Mouse (Mus musculus) embryonic facial prominence, embryonic 12.5 days (tissue): ENCODE data around the gene Olfr1178. TPM values are rescaled to one million over a fixed set of nuclear protein-coding genes. Genes with fewer than 3 reads are reported as not detected.

ENCODE experiments used
- ATAC-seq: fragments of 200-750 bp; cut with Nextera tagmentation; 2 replicates; pipeline ENCODE4 v1.8.0; 2017; ENCODE audit not compliant: insufficient number of reproducible peaks, insufficient read depth, low FRiP score, low TSS enrichment
- H3K27ac ChIP-seq: fragments of 300-500 bp; sonication (generic); 2 replicates; pipeline ENCODE4 v1.5.1; 2016; ENCODE audit warnings: mild to moderate bottlenecking
- H3K27me3 ChIP-seq: fragments of 300-500 bp; sonication (generic); 2 replicates; pipeline ENCODE4 v1.6.1; 2016; ENCODE audit warnings: mild to moderate bottlenecking, moderate library complexity
- H3K36me3 ChIP-seq: fragments of 300-500 bp; sonication (generic); 2 replicates; pipeline ENCODE4 v1.6.1; 2016; ENCODE audit warnings: mild to moderate bottlenecking
- H3K4me1 ChIP-seq: fragments of 300-500 bp; sonication (generic); 2 replicates; pipeline ENCODE4 v1.6.1; 2016
- H3K4me2 ChIP-seq: fragments of 300-500 bp; sonication (generic); replicated peaks from 2 replicates; pipeline ENCODE4 v1.6.1; 2016; ENCODE audit warnings: mild to moderate bottlenecking, moderate library complexity
- H3K4me3 ChIP-seq: fragments of 300-500 bp; sonication (generic); 2 replicates; pipeline ENCODE4 v1.5.1; 2016; ENCODE audit warnings: mild to moderate bottlenecking
- H3K9ac ChIP-seq: fragments of 300-500 bp; sonication (generic); 2 replicates; pipeline ENCODE4 v1.6.1; 2016; ENCODE audit warnings: mild to moderate bottlenecking, moderate library complexity
- H3K9me3 ChIP-seq: fragments of 300-500 bp; sonication (generic); 2 replicates; pipeline ENCODE4 v1.6.1; 2016; ENCODE audit warnings: mild to moderate bottlenecking, moderate library complexity
- WGBS: fragments of 180-500 bp; shearing (Covaris S2); methylation state at CpG from one replicate; pipeline ENCODE4 v1.1.7; 2016; 5-methylcytosine and 5-hydroxymethylcytosine counted together
- polyA plus RNA-seq: library from polyadenylated mRNA; unstranded; fragments of >200 nt; fragmentation: Nextera tagmentation; extraction: Ambion mirVana; gene quantifications from 2 replicates; pipeline ENCODE4 v1.2.1, GENCODE M21; 2016

Olfr1178 gene
- not detected in 2 replicates for polyA plus RNA-seq

DNA sequence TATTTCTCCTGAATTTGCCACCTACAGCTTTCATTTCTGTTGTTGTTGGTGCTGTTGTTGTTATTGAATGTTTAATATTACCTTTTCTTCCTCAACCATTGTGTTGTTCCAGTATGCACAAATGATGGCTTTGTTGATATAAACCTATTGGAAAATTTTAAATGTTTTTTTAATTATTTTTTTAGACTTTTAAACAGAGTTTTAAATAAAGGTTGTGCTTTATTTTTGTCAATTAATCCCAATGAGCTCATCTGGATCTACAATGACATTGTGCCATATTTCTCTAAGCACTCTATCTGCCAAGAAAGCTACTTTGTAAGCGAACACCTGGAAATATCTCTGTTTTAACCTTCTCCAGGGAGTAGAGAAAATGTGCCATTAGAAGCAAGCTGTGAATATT lies at the start of gene Olfr1178:
Gene Olfr1178, plus strand, starts transcription at position 301 of the 400 bp plus-strand sequence.
- Histone ChIP-seq H3K9ac (no peak within 1 kb of the TSS), H3K4me3 (no peak within 1 kb of the TSS), H3K9me3 (no peaks in the 10 kb centered on the region), H3K27ac (no peak within 1 kb of the TSS), H3K4me1 (no peaks in the 10 kb centered on the region), H3K36me3 (no peaks in the 10 kb centered on the region), H3K27me3 (no peaks in the 10 kb centered on the region), H3K4me2 (no peak within 1 kb of the TSS)
- WGBS = 79% methylated on average over 1 of the region's 1 CpGs
- no peak for ATAC-seq

DNA sequence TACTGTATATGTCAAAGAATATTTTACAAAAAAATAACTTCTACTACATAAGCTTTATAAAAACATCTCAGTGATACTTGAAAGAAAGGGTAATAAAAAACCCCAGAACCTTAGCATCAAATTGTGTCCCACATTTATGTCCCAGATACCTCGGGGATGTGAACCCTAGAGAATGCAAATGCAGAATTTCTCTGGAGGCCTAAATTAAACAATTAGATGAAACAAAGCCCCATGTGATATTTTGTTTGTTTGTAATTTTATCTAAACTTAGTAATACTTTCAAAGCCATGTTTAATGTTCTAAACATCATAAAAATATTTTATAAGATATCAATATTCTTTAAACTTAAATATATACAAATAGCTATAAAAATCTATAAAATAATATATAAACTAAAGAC lies 40.5 kb upstream of the Olfr1178 start, which contains the start of gene Olfr1177-ps:
Gene Olfr1177-ps, minus strand, starts transcription at position 101 of the 400 bp plus-strand sequence.
- Histone ChIP-seq H3K4me1 (no peaks in the 10 kb centered on the region), H3K27ac (no peak within 1 kb of the TSS), H3K9me3 (no peaks in the 10 kb centered on the region), H3K36me3 (no peaks in the 10 kb centered on the region), H3K4me3 (no peak within 1 kb of the TSS), H3K27me3 (no peaks in the 10 kb centered on the region), H3K9ac (no peak within 1 kb of the TSS), H3K4me2 (no peak within 1 kb of the TSS)
- no peak for ATAC-seq
- WGBS = 76% methylated on average over 1 of the region's 1 CpGs

DNA sequence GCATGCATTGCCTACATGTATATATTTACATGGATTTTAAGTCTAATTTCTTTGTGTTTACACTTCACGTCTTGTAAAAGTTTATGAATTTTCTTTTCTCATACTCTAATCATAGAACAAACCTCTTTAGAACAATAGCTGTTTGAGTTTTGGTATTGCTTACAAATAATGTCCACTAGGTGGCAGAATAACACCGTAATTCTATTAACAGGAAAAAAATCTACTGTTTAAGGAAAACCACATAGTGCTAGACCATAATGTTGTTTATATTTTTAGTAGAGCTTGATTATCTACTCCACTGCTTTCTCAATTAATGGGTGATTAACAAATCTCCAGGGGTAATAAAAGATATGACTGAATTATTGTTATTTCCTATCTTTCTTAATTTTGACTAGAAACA lies 30.6 kb upstream of the Olfr1178 start:
- no peak for ATAC-seq
- Histone ChIP-seq H3K36me3 (no peaks in the 10 kb centered on the region), H3K4me1 (no peaks in the 10 kb centered on the region), H3K27ac (no peak overlapping the region), H3K9me3 (no peaks in the 10 kb centered on the region), H3K4me2 (no peak overlapping the region), H3K4me3 (no peak overlapping the region), H3K27me3 (no peaks in the 10 kb centered on the region), H3K9ac (no peak overlapping the region)
- under 1% methylated on average over 2 of the region's 2 CpGs for WGBS

DNA sequence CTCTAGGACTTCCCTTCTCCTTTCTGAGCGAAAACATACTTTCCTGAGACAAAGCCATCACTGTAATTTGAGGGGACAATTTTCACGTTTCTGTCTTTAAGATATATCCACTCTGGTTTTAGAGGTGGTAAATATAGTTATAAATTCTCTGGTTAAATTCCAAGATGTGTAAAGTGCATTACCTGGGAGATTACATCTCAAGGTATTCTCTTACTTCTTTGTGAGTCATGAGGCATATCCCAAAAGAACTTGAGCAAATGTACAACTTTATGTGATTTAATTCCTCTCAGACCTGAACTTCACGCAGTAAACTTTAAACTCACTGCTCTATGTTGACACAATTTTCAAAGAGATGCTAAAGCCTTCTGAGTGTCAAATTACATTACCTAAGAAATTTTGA lies 19.5 kb downstream of the Olfr1178 start, which contains the start of gene Olfr1179:
Gene Olfr1179, minus strand, starts transcription at position 101 of the 400 bp plus-strand sequence.
- H3K9me3 ChIP-seq = no peaks in the 10 kb centered on the region
- H3K27ac ChIP-seq = no peak within 1 kb of the TSS
- H3K4me3 ChIP-seq = no peak within 1 kb of the TSS
- no peaks in the 10 kb centered on the region for H3K36me3 ChIP-seq
- ATAC-seq = no peak
- no peak within 1 kb of the TSS for H3K9ac ChIP-seq
- no peaks in the 10 kb centered on the region for H3K27me3 ChIP-seq
- 71% methylated on average over 3 of the region's 3 CpGs for WGBS
- no peak within 1 kb of the TSS for H3K4me2 ChIP-seq
- H3K4me1 ChIP-seq = no peaks in the 10 kb centered on the region

DNA sequence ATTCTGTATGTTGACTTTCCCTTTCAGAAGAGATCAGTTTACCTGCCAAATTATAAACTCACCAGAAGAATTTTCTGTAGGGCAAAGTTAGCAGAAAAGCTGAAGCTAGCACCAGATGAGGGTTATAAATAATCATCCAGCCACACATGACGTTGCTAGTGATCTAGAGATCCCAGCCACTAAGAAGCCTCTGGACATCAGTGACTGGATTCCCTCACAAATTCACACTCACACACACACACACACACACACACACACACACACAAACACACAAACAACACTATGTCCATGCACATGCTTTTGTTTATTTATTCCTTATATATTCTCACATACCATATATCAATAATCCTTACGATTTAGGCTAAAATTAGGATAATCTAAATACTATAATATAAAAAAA lies 32.2 kb downstream of the Olfr1178 start, which contains the start of gene Olfr1180:
Gene Olfr1180, minus strand, starts transcription at position 101 of the 400 bp plus-strand sequence.
- ATAC-seq = no peak
- no peaks in the 10 kb centered on the region for H3K27me3 ChIP-seq
- no peak within 1 kb of the TSS for H3K27ac ChIP-seq
- no peaks in the 10 kb centered on the region for H3K4me1 ChIP-seq
- H3K4me2 ChIP-seq = no peak within 1 kb of the TSS
- 80% methylated on average over 2 of the region's 2 CpGs for WGBS
- no peaks in the 10 kb centered on the region for H3K9me3 ChIP-seq
- H3K4me3 ChIP-seq = no peak within 1 kb of the TSS
- no peaks in the 10 kb centered on the region for H3K36me3 ChIP-seq
- H3K9ac ChIP-seq = no peak within 1 kb of the TSS

DNA sequence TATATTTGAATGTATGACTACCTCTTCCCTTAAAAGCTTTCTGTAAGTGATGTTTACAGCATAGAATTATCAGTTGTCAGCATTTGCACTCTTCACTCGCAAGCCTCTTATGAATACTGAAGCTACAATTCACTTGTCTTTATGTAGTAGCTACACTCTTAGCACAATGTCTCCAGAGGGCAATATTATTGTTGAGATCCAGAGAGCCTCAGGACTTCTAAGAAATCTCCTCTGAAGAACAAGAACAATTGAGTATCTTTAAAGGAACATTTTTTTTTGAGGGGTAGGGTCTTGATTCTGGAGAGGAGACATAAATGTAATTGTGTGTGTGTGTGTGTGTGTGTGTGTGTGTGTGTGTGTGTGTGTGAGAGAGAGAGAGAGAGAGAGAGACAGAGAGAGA lies 39.2 kb downstream of the Olfr1178 start, which contains the start of gene Olfr1181:
Gene Olfr1181, minus strand, starts transcription at position 101 of the 400 bp plus-strand sequence.
- ATAC-seq = no peak
- no peak within 1 kb of the TSS for H3K4me3 ChIP-seq
- no peaks in the 10 kb centered on the region for H3K9me3 ChIP-seq
- WGBS = 89% methylated on average over 1 of the region's 1 CpGs
- no peaks in the 10 kb centered on the region for H3K4me1 ChIP-seq
- no peak within 1 kb of the TSS for H3K27ac ChIP-seq
- no peaks in the 10 kb centered on the region for H3K27me3 ChIP-seq
- no peaks in the 10 kb centered on the region for H3K36me3 ChIP-seq
- H3K9ac ChIP-seq = no peak within 1 kb of the TSS
- H3K4me2 ChIP-seq = no peak within 1 kb of the TSS

DNA sequence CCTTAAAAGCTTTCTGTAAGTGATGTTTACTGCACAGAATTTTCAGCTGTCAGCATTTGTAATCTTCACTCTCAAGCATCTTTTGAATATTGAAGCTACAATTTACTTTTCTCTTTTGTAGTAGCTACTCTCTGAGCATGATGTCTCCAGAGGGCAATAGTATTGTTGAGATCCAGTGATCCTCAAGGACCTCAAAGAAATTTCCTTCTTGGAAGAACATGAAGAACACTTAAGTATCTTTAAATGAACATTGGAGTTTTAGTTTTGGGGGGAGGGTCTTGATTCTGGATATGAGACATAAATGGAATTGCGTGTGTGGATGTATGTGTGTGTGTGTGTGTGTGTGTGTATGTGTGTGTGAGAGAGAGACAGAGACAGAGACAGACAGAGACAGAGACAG lies 62.2 kb downstream of the Olfr1178 start, which contains the start of gene Gm13757:
Gene Gm13757, minus strand, starts transcription at position 101 of the 400 bp plus-strand sequence.
- H3K4me3 ChIP-seq = no peak within 1 kb of the TSS
- ATAC-seq = no peak
- WGBS = 97% methylated on average over 1 of the region's 1 CpGs
- H3K27ac ChIP-seq = no peak within 1 kb of the TSS
- H3K4me2 ChIP-seq = no peak within 1 kb of the TSS
- H3K9me3 ChIP-seq = no peaks in the 10 kb centered on the region
- H3K4me1 ChIP-seq = no peaks in the 10 kb centered on the region
- H3K36me3 ChIP-seq = no peaks in the 10 kb centered on the region
- no peaks in the 10 kb centered on the region for H3K27me3 ChIP-seq
- H3K9ac ChIP-seq = no peak within 1 kb of the TSS

Other genes with a start within 250 kb of the Olfr1178 start
- gene Olfr1167, start 231.9 kb upstream of the Olfr1178 start, polyA plus RNA-seq = not detected in 2 replicates
- gene Olfr1168, start 205.2 kb upstream of the Olfr1178 start, polyA plus RNA-seq = not detected in 2 replicates
- gene Olfr1170, start 158.7 kb upstream of the Olfr1178 start, polyA plus RNA-seq = not detected in 2 replicates
- gene Olfr1173, start 107.2 kb upstream of the Olfr1178 start, polyA plus RNA-seq = not detected in 2 replicates
- gene Olfr1174-ps, start 71.9 kb upstream of the Olfr1178 start, polyA plus RNA-seq = not detected in 2 replicates
- not detected in 2 replicates for gene Olfr1175-ps, start 59.8 kb upstream of the Olfr1178 start, polyA plus RNA-seq
- gene Olfr1176, start 50.3 kb upstream of the Olfr1178 start, polyA plus RNA-seq = not detected in 2 replicates
- not detected in 2 replicates for gene Olfr1177-ps, start 40.6 kb upstream of the Olfr1178 start, polyA plus RNA-seq
- not detected in 2 replicates for gene Olfr1179, start 19.4 kb downstream of the Olfr1178 start, polyA plus RNA-seq
- gene Olfr1180, start 32.1 kb downstream of the Olfr1178 start, polyA plus RNA-seq = not detected in 2 replicates
- gene Olfr1181, start 39.1 kb downstream of the Olfr1178 start, polyA plus RNA-seq = not detected in 2 replicates
- gene Gm13757, start 62.1 kb downstream of the Olfr1178 start, polyA plus RNA-seq = not detected in 2 replicates
- not detected in 2 replicates for gene Olfr1183, start 67.8 kb downstream of the Olfr1178 start, polyA plus RNA-seq
- not detected in 2 replicates for gene Olfr1184, start 96.5 kb downstream of the Olfr1178 start, polyA plus RNA-seq
- not detected in 2 replicates for gene Olfr1185-ps1, start 106.3 kb downstream of the Olfr1178 start, polyA plus RNA-seq
- not detected in 2 replicates for gene Olfr1186, start 131.5 kb downstream of the Olfr1178 start, polyA plus RNA-seq
- gene Olfr1188, start 169.9 kb downstream of the Olfr1178 start, polyA plus RNA-seq = not detected in 2 replicates
- not detected in 2 replicates for gene Olfr1189, start 199.4 kb downstream of the Olfr1178 start, polyA plus RNA-seq